Mouse (Mus musculus) stomach, postnatal 0 days (tissue): ENCODE results near the gene Prima1.

Experiments used
- CTCF ChIP-seq: IDR thresholded peaks from 2 replicates; pipeline ENCODE4 v1.5.1; 2016; ENCODE audit warnings: antibody characterized with exemption, low read depth, mild to moderate bottlenecking, moderate library complexity
- EP300 ChIP-seq: optimal IDR thresholded peaks from 2 replicates; pipeline ENCODE3; 2016; ENCODE audit warnings: antibody characterized with exemption

GRCm38 (mm10) chr12:103273051-103273450, 31.1 kb upstream of the Prima1 start:
- TF ChIP-seq CTCF (no peak), EP300 (no peak)
